Mouse (Mus musculus) B cell, adult (primary cell): ENCODE results near the gene Gm10271. TPM values are rescaled to one million over a fixed set of nuclear protein-coding genes. Genes with fewer than 3 reads are reported as not detected.

Experiments
- total RNA-seq: library from RNA; stranded (reverse); gene quantifications from 4 replicates; pipeline ENCODE4 v1.2.4, GENCODE M21; 2023; ENCODE audit not compliant: inconsistent age

Gene Gm10271
- total RNA-seq, result not detected in 4 replicates

DNA sequence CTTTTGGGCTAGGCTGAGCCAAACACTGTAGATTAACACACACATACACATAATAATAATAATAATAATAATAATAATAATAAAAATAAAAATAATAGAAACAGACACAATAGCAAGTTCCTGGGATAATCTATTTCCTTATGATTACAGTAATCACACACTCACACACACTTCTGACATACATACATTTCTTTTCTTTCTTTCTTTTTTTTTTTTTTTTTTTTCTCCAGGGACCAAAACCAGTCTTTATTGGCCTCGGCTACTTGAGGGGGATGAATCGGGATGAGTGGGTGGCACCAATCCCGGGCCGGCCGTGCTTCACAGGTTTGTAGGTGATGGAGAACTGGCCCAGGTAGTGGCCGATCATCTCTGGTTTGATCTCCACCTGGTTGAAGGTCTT, at the start of gene Gm10271:
Gene Gm10271, minus strand, starts transcription at position 101 of the 400 bp plus-strand sequence.

DNA sequence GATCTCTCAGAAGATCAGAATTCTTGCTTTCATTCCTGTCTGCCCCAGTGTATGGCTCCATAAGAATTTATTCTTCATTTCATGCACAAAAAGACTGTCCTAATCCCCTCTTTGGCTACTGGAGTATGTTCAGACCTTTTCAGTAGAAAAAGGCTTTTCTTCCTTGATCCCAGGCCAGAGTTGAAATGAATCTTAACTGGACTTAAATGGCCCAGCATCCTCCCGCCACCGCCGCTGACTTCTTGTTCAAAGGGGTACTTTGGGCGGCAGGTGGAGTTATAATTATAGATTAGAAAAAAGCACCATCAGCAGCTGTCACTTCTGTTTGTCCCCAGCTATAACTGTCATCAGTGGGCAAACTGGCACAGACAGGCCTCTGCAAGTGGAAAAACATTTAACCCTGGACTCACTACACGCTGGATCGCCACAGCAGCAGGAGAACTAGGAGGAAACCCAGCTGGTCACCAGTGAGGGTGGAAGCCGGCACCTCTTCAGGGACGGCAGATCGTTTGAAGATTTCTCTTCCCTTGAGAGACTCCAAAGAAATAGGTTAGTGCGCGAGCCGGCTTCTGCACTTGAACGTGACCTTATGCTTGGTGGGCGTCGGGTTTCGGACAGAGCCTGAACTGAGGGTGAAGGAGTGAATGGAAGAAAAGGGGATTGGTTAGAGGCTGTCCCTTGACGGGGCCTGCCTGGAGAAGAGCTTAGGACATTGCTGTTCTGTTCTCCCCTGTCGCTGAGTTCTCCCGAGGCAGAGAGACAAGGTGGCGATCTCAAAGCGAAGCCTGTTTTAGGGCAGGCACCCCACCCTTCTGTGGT, 14.1 kb upstream of the Gm10271 start, which contains the start of gene Best3:
Gene Best3, plus strand, starts transcription at position 51 of the 819 bp plus-strand sequence.

DNA sequence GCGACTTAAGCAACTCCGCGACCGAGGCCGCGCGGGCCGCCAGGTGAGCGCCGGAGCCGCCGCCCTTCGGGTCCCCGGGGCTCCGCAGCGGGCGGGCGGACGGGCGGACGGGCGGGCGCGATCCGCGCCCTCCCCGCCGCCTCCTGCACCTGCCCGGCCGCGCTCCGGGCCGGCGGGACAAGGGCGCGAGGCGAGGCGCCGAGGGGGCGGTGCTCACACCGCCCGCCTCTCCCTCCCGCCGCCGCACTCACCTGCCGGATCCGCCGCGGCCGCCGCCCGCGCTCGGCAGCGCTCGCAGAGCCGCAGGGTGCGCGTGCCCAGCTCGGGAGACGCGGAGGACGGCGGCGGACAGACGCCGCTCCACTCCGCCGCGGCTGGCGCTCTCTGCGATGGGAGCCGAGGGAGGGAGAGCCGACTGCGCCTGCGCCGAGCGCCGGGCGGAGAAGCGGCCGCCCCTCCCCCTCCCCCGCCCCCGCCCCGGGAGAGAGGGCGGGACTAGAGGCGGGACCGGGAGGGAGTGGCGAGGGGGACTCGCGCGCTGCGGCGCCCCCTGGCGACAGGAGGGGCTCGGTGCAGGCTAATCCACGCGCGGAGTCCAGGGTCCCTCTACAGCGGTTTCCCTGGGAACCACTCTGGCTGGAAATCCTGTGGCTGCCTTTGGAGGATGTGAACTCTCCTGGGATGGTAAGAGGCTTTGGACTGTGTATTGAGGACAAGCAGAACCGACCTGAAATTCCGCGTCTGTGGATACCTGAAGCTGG, 22.2 kb downstream of the Gm10271 start, which contains the start of gene Rab3ip:
Gene Rab3ip, minus strand, starts transcription at position 761 of the 761 bp plus-strand sequence.

Other genes starting within 250 kb of the Gm10271 start
- 0.15 to 0.16 TPM in 2 of 4 replicates, not detected in the others for gene Myrfl, start 75.7 kb downstream of the Gm10271 start, total RNA-seq
- 34.1 to 49.0 TPM (median 41.6 TPM) in 4 replicates for gene Rab3ip, start 21.8 kb downstream of the Gm10271 start, total RNA-seq
- not detected in 4 replicates for gene Best3, start 13.7 kb upstream of the Gm10271 start, total RNA-seq
- gene Lrrc10, start 72.7 kb upstream of the Gm10271 start, total RNA-seq, result not detected in 4 replicates
- gene Cct2, start 91.2 kb upstream of the Gm10271 start, total RNA-seq, result 264 to 279 TPM (median 272 TPM) in 4 replicates
- 22.9 to 28.8 TPM (median 27.1 TPM) in 4 replicates for gene Frs2, start 175.9 kb upstream of the Gm10271 start, total RNA-seq